Mouse (Mus musculus): ENCODE measurements around the gene Orc3. TPM values are rescaled to one million over a fixed set of nuclear protein-coding genes. Genes with fewer than 3 reads are reported as not detected.

Orc3 gene
- 10 to 100 TPM; 36.7 to 46.9 TPM for total RNA-seq (2021)

- DNase-seq (ENCODE audit: low spot score in 2 of 2): peak; percentile 94 to 97
- intact Hi-C loops (cut with DNase I): loop anchor here (1.0 kb wide), 1 partner anchor 73 kb away; the partner anchor contains the start of gene Slc35a1
Observed at GRCm38 (mm10) chr4:34614630-34615094, at the start of gene Orc3, which contains the start of gene Rars2. Orc3 (minus strand) TSS chr4:34614944. Rars2 (plus strand) TSS chr4:34614957.

DNA sequence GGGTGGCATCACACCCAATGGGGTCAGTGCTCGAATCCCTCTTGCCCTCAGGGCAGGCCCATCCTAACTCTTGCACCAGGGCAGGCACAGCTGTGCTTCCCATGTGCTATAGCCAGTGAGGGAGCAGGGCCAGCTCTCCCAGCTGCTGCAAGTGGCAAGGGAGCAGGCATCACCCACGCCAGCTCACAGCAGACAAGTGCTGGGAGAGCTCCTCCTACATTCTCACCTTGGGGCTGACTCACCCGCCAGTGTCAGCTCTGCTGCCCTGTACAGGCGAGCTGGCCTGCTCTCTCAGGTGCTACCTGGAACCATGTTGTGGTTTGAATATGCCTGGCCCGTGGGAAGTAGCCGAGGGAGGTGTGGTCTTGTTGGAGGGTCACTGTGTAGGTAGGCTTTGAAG lies 47.2 kb upstream of the Orc3 start:
- peak; percentile 23 to 43 for DNase-seq (ENCODE audit: low spot score in 2 of 2)
- intact Hi-C loops (cut with DNase I): no loop called here

- DNase-seq (ENCODE audit: low spot score in 2 of 2): no peak
- intact Hi-C loops (cut with DNase I): no loop called here
Observed at GRCm38 (mm10) chr4:34661514-34661913, 46.8 kb upstream of the Orc3 start.

DNA sequence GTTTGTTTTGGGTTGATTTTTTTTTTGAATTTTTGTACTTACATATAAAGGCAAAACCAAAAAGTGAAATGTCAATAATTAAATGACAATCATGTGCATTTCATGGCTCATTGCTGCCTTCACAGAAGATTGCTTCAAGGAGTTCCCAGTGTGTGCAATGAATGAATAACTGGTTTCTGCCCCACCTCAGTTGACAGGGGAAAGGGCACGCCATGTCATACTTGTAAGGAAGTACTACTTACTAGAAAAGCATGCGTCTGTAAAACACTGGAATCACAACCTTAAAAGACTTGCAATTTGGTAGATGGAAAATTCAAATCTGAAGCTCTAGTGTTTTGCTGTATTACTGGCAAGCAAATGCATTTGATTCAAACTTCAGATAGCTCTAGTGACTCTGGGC lies 44.3 kb upstream of the Orc3 start:
- no peak for DNase-seq (ENCODE audit: low spot score in 2 of 2)
- intact Hi-C loops (cut with DNase I): no loop called here

DNA sequence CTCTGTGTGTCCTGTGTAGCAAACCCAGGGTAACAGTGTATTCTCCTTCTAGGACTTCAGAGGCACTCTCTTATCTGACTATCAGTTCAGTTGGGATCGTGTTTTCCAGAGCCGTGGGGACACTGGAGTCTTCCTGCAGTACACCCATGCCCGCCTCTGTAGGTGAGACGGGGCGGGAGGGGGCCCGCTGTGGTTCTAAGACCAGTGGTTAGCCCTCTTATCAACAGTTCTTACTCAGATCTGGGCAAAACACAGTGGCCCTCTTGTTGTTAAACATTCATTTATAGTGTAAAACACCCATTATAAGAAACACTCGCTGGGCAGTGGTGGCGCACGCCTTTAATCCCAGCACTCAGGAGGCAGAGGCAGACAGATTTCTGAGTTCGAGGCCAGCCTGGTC lies 41.4 kb upstream of the Orc3 start:
- intact Hi-C loops (cut with DNase I): no loop called here
- no peak for DNase-seq (ENCODE audit: low spot score in 2 of 2)

DNA sequence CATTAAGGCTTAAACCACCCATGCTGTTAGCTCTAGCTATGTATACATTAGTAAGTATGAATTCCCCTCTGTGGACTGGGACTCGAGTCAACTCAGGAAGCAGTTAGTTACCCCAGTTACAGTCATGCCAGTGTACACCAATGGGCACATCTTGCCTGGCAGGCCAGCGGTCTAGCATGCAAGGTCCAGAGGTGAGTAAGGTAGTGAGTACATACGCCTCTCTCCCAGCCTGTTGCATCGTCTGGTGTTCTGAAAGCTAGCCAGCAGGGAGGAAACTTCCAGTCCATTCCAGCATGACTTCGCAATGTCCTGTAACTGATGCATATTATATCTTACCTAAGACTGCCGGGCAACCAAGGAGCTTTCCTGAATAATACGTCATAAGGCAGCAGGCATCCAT lies 38.4 kb upstream of the Orc3 start:
- intact Hi-C loops (cut with DNase I): no loop called here
- no peak for DNase-seq (ENCODE audit: low spot score in 2 of 2)

DNA sequence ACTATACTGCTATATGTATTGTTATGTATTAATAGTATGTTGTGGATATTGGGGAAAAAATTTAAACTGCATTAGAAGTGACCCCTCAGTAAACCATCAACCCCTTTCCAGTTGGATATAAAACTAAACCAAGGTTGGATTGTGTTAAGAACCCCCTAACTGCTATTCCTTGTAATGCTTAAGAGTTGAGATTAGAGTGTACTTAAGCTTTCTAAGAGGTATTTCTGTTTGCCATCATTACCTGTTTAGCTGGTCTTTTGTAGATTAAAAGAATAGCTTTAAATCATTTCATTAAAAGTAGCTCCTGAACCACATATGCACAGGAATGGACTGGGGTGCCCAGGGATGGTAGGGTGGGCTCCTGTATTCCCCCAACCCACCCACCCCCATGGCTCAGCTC lies 30.0 kb upstream of the Orc3 start:
- intact Hi-C loops (cut with DNase I): no loop called here
- no peak for DNase-seq (ENCODE audit: low spot score in 2 of 2)

DNA sequence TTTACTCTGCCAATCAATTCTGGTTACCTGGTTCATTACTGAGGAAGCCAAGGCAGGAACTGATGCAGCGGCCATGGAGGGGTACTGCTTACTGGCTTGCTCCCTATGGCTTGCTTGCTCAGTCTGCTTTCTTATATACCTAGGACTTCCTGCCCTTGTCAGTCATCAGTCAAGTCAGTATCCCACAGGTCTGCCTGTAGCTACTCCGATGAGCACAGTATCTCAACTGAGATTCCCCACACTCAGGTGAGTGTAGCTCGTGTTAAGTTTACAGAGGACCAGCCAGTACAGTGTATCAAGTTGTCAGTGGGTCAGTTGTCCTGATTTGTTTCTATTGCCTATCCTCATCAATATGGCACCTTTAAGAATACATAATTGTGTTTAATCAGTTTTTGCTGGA lies 26.0 kb upstream of the Orc3 start:
- intact Hi-C loops (cut with DNase I): no loop called here
- DNase-seq (ENCODE audit: low spot score in 2 of 2): no peak

DNA sequence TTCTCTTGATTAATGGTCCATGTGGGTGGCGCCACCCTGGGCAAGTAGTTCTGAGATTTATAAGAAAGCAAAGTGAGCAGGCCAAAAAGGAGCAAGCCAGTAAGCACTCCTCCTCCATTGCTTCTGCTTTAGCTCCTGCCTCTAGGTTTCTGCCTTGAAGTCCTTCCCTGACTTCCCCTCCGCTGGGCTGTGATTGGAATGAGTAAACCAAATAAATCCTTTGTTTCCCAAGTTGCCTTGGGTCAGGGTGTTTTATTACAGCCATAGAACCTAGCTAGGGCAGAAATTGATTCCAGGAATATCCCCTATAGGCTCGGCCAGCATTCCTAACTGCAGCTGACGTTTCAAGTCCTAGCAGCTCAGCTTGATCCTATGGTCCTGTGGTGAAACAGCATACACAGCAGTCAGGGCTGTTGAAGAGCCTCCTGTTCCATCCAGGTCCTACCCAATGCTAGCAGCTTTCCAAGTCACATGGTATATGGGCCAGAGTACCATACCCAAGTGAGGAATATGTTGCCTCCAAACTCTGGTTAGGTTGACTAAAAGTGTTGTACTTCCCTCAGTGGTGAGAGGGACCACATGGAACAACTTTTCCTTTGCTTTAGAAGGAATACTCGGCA lies 25.1 kb upstream of the Orc3 start:
- intact Hi-C loops (cut with DNase I): no loop called here
- no peak for DNase-seq (ENCODE audit: low spot score in 2 of 2)

- intact Hi-C loops (cut with DNase I): no loop called here
- DNase-seq (ENCODE audit: low spot score in 2 of 2): no peak
Observed at GRCm38 (mm10) chr4:34637851-34638250, 23.1 kb upstream of the Orc3 start.

DNA sequence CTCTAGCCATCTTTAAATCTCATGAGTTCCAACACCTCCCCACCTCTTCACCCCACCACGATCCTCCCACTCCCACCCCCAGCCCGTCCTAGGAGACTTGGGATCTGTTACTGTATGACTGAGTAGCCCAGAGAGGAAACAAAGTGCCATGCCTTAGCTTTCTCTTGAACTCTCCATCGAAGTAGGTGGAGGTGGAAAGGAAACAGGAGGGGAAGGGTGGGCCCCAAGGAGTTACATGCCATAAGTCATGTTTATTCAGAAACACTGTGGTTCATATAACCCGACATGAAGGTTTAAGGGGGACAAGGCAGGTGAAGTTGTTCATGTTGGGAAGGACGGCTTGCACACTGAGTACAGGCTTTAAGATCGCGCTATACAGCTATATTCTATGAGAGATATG lies 22.6 kb upstream of the Orc3 start:
- intact Hi-C loops (cut with DNase I): no loop called here

DNA sequence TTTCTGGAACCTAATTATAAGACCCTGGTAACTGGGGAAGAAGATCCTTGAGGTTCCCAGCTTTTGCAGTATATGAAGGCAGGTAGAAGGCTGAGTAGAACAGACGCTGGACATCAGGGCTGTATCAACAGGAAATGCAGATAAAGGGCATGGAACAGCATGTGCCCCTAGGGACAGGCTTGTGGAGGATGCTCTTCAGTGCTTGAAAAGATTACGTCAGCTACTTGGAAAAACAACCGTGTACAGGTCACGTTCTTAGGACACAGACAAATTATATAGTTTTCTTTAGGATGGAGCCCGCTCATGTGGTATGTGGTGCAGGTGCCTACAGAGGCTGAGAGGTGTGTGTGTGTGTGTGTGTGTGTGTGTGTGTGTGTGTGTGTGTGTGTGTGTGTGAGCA lies 21.3 kb upstream of the Orc3 start:
- intact Hi-C loops (cut with DNase I): no loop called here
- DNase-seq (ENCODE audit: low spot score in 2 of 2): no peak

More for the DNA sequence above, 22.6 kb upstream of the Orc3 start:
- no peak for DNase-seq (ENCODE audit: low spot score in 2 of 2)

DNA sequence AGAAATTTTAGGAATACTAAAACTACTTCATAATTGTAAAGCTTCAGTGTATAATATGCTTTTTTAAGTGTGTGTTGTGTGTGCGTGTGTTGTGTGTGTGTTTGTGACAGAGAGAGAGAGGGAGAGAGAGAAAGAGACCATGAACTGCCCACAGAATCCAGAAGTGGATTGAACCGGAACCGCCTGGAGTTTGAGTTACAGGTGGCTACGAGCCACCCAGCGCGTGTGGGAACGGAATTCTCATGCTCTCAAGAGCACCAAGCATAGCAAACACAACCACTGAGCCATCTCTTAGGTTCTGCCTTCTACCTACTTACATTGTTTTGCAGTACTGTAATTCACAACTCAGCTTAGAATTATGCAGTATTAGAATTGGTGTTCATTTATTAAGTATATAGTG lies 19.4 kb upstream of the Orc3 start:
- intact Hi-C loops (cut with DNase I): no loop called here
- DNase-seq (ENCODE audit: low spot score in 2 of 2): no peak

- intact Hi-C loops (cut with DNase I): no loop called here
- no peak for DNase-seq (ENCODE audit: low spot score in 2 of 2)
Observed at GRCm38 (mm10) chr4:34629956-34630355, 15.2 kb upstream of the Orc3 start.

DNA sequence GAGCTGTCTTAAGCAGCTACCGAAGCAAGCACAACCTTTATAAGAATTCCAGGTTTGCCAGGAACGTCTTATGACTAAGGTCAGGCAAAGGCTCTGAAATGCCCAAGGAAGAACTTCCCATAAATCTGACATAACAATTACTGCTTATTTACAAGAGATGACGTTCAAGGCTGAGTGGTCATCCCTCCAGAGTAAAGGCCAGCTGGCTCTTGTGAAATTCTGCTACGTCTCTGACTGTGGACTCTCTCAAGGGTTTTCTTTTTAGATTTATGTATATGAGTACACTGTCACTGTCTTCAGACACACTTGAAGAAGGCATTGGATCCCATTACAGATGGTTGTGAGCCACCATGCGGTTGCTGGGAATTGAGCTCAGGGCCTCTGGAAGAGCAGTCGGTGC lies 11.7 kb upstream of the Orc3 start:
- DNase-seq (ENCODE audit: low spot score in 2 of 2): no peak
- intact Hi-C loops (cut with DNase I): no loop called here

DNA sequence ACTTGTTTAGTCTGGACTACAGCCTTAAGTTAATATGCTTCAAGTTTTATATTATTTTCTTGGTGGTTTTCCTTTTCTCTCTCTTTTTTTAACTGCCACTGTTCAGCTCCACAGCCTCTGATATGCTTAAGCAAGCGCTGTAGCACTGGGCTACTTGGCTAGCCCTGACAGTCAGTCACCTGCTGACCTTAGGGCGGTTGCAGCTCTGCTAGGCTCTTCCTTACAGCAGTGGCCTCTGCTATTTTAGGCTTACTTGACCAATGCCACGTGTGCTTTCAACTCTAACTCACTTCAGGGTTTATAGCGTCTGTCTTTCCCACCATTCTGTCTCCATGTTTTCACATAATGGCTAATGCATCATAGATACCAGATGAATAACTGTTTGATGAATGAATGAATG lies 10.8 kb upstream of the Orc3 start:
- no peak for DNase-seq (ENCODE audit: low spot score in 2 of 2)
- intact Hi-C loops (cut with DNase I): no loop called here

GRCm38 (mm10) chr4:34616146-34616545 lies 1.4 kb upstream of the Orc3 start:
- intact Hi-C loops (cut with DNase I): no loop called here

DNA sequence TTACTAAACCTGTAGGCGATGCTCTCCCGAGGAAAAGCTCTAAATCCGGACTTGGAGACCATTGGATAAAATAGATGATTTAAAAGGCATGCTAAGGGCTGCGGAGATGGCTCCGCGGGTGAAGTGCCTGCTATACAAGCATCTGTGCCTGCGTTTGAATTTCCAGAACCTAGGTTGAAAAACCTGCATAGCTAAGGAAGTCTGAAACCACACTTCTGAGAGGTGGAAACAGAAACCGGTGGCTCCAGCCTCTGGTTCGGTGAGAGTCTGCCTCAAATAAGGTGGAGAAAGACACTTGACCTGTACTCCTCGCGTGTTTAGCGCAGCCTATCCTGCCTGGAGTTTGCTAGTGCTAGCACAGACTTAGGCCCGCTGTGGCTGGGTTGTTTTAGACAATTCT lies 559 bp upstream of the Orc3 start:
- DNase-seq (ENCODE audit: low spot score in 2 of 2): peak; percentile 35 to 40
- intact Hi-C loops (cut with DNase I): loop anchor here (1.0 kb wide), 1 partner anchor 72 kb away; the partner anchor contains the start of gene Slc35a1

More at GRCm38 (mm10) chr4:34616146-34616545, 1.4 kb upstream of the Orc3 start:
- DNase-seq (ENCODE audit: low spot score in 2 of 2): no peak

DNA sequence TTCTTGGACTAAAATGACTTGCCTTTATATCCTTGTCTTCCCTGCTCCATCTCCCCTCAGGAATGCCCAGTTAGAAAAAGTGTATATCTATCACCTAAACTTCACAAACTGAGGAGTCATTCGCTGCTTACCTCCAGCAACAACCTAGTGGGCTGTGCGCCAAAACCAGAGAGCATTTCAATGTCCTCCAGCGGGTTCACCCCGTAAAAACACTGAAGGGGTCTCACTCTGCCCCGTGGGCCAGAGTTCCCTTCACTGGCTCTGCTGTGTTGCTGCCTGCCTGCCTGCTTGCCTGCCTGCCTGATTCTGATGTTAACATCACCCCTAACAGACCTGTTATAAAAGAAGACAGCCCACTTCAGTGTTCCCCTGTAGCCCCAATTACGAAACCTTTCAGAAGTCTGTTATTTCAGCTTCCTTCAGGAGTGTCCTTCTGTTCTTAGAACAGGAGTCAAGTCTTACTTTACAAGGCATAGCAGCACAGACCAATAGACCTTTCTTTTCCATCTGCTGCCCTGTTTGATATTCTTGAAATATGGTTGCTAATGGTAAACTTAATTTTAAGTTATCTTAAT lies 1.1 kb downstream of the Orc3 start:
- DNase-seq (ENCODE audit: low spot score in 2 of 2): no peak
- intact Hi-C loops (cut with DNase I): no loop called here

- no peak for DNase-seq (ENCODE audit: low spot score in 2 of 2)
- intact Hi-C loops (cut with DNase I): no loop called here
Observed at GRCm38 (mm10) chr4:34606658-34607057, 8.1 kb downstream of the Orc3 start.

DNA sequence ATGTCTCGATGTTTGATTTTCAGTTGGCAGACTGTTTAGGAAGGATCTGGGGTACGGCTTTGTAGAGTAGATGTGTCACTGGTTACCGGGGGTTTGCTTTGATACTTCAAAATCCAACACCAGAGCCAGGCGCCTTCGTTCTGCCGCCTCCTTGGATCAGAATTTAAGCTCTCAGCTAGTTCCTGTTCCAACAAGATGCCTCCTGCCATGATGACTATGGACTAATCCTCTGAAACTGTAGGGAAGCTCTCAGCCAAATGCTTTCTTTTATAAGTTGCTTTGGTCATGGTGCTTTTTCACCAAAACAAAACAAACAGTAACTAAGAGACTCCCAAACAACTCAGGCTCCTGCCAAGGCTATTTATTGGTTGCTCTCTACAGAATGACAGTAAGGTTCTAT lies 11.6 kb downstream of the Orc3 start:
- intact Hi-C loops (cut with DNase I): no loop called here
- no peak for DNase-seq (ENCODE audit: low spot score in 2 of 2)

All from left cerebral cortex, postnatal 36 days (tissue).